Mouse (Mus musculus): ENCODE data around the gene Slc46a2. TPM values are rescaled to one million over a fixed set of nuclear protein-coding genes. Genes with fewer than 3 reads are reported as not detected.

Gene Slc46a2
- polyA plus RNA-seq, 1 experiment = 2.5 TPM

- 49% methylated on average over 6 of the region's 6 CpGs for WGBS
- Histone ChIP-seq H3K4me3 (replicated peaks; ENCODE audit: extremely low read depth, low read depth, low read length) (no peak overlapping the region), H3K4me1 (ENCODE audit: control insufficient read depth, insufficient read depth, low read length) (peaks cover 6% of the 10 kb centered on the region)
- DNase-seq = no peak
- TF ChIP-seq POLR2A (IDR thresholded peaks at IDR 0.05; ENCODE audit: borderline replicate concordance, extremely low read depth, low read depth, low read length) (no peak), CTCF (IDR thresholded peaks at IDR 0.05; ENCODE audit: insufficient read depth, low read length) (no peak)
Observed at GRCm38 (mm10) chr4:59863869-59864268, 51.0 kb downstream of the Slc46a2 start.

- peaks cover 6% of the 10 kb centered on the region for H3K4me1 ChIP-seq (ENCODE audit: control insufficient read depth, insufficient read depth, low read length)
- no peak for DNase-seq
- no peak for TF ChIP-seq CTCF (IDR thresholded peaks at IDR 0.05; ENCODE audit: insufficient read depth, low read length)
- no peak for TF ChIP-seq POLR2A (IDR thresholded peaks at IDR 0.05; ENCODE audit: borderline replicate concordance, extremely low read depth, low read depth, low read length)
- WGBS = 71% methylated on average over 1 of the region's 1 CpGs
- H3K4me3 ChIP-seq (replicated peaks; ENCODE audit: extremely low read depth, low read depth, low read length) = no peak overlapping the region
Observed at GRCm38 (mm10) chr4:59862335-59862734, 52.5 kb downstream of the Slc46a2 start.

DNA sequence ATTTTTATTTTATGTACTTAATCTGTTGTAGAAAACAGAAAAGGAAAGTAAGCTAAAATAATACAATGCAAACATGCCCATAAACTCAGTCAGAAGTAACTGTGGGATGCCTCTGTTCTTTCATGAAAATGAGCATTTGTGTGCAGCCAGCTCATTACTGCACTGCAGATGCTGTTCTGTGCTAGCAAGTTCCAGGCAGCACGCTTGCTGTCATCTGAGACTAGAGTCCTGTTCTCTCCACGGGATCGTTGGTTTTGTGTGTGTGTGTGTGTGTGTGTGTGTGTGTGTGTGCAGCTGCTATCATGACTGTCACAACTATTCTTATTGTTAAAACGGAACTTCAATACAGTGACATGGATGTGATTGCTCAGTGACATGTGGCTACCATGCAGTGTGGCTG, 53.0 kb downstream of the Slc46a2 start:
- TF ChIP-seq CTCF (IDR thresholded peaks at IDR 0.05; ENCODE audit: insufficient read depth, low read length) = no peak
- TF ChIP-seq POLR2A (IDR thresholded peaks at IDR 0.05; ENCODE audit: borderline replicate concordance, extremely low read depth, low read depth, low read length) = no peak
- no peak overlapping the region for H3K4me3 ChIP-seq (replicated peaks; ENCODE audit: extremely low read depth, low read depth, low read length)
- DNase-seq = no peak
- 57% methylated on average over 4 of the region's 4 CpGs for WGBS
- H3K4me1 ChIP-seq (ENCODE audit: control insufficient read depth, insufficient read depth, low read length) = peaks cover 6% of the 10 kb centered on the region

- H3K4me1 ChIP-seq (ENCODE audit: control insufficient read depth, insufficient read depth, low read length) = peaks cover 6% of the 10 kb centered on the region
- TF ChIP-seq CTCF (IDR thresholded peaks at IDR 0.05; ENCODE audit: insufficient read depth, low read length) (no peak), POLR2A (IDR thresholded peaks at IDR 0.05; ENCODE audit: borderline replicate concordance, extremely low read depth, low read depth, low read length) (no peak)
Observed at GRCm38 (mm10) chr4:59860431-59860830, 54.4 kb downstream of the Slc46a2 start.

DNA sequence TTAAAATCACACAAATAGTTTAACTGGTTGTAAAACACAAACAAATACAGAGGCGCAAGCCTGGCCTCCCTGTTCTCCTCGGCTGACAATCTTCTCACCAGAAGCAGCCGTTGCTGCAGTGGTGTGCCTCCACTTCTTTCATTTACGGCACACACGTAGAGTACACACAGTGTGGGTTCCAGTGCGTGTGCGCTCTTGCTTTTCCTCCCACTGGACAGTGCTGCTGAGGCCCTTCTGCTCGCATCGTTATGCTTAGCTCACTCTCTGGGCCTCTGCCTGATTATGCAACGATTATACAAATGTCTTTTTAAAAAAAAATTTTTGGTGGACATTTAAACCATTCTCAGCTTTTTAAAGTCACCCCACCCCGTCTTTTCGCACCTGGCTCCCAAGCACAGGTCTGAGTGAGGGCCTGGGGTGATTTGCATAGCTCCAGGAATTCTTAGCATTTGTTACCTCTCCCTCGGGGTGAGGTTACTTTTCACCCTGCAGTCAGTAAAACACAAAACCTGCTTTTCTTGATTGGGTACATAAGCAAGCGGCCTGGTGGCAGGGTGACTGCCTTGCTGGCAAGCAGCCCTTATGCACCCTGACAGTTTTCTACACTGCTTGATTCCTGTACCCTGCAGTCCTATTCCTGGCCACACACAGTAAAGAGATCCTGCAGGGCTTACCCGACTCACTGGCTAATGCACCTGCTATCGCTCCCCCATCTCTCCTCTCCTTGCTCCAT, 55.0 kb downstream of the Slc46a2 start:
- TF ChIP-seq CTCF (IDR thresholded peaks at IDR 0.05; ENCODE audit: insufficient read depth, low read length) = no peak
- no peak for TF ChIP-seq POLR2A (IDR thresholded peaks at IDR 0.05; ENCODE audit: borderline replicate concordance, extremely low read depth, low read depth, low read length)
- 52% methylated on average over 16 of the region's 16 CpGs for WGBS
- no peak for DNase-seq

More at GRCm38 (mm10) chr4:59860431-59860830, 54.4 kb downstream of the Slc46a2 start:
- WGBS = 82% methylated on average over 2 of the region's 2 CpGs
- no peak for DNase-seq
- no peak overlapping the region for H3K4me3 ChIP-seq (replicated peaks; ENCODE audit: extremely low read depth, low read depth, low read length)

More for the DNA sequence above, 55.0 kb downstream of the Slc46a2 start:
- peaks cover 6% of the 10 kb centered on the region for H3K4me1 ChIP-seq (ENCODE audit: control insufficient read depth, insufficient read depth, low read length)
- no peak overlapping the region for H3K4me3 ChIP-seq (replicated peaks; ENCODE audit: extremely low read depth, low read depth, low read length)

Other genes starting within 250 kb of the Slc46a2 start
- 6.8 and 8.9 TPM in 2 replicates for gene Inip, start 113.5 kb downstream of the Slc46a2 start, polyA plus RNA-seq (2012; rRNA removed)
- gene Snx30, start 109.2 kb downstream of the Slc46a2 start, polyA plus RNA-seq (2012; rRNA removed) = 5.1 and 7.0 TPM in 2 replicates
- gene Mup4, start 45.7 kb upstream of the Slc46a2 start, polyA plus RNA-seq (2012; rRNA removed) = not detected in 2 replicates
- not detected in 2 replicates for gene Mup6, start 49.2 kb upstream of the Slc46a2 start, polyA plus RNA-seq (2012; rRNA removed)
- 0.31 TPM in 1 of 2 replicates, not detected in the other for gene Mup7, start 155.4 kb upstream of the Slc46a2 start, polyA plus RNA-seq (2012; rRNA removed)
- gene Mup2, start 239.2 kb upstream of the Slc46a2 start, polyA plus RNA-seq (2012; rRNA removed) = not detected in 2 replicates

All from lung, adult 2 months (tissue).